Mouse (Mus musculus) ZHBTc4 (cell line): ENCODE data around the gene Zfp341.

Experiments
- DNase-seq: peaks from one replicate; pipeline ENCODE4 v3.0.0-alpha.2; 2011; ENCODE audit warnings: low read depth, low spot score

Zfp341 gene

DNA sequence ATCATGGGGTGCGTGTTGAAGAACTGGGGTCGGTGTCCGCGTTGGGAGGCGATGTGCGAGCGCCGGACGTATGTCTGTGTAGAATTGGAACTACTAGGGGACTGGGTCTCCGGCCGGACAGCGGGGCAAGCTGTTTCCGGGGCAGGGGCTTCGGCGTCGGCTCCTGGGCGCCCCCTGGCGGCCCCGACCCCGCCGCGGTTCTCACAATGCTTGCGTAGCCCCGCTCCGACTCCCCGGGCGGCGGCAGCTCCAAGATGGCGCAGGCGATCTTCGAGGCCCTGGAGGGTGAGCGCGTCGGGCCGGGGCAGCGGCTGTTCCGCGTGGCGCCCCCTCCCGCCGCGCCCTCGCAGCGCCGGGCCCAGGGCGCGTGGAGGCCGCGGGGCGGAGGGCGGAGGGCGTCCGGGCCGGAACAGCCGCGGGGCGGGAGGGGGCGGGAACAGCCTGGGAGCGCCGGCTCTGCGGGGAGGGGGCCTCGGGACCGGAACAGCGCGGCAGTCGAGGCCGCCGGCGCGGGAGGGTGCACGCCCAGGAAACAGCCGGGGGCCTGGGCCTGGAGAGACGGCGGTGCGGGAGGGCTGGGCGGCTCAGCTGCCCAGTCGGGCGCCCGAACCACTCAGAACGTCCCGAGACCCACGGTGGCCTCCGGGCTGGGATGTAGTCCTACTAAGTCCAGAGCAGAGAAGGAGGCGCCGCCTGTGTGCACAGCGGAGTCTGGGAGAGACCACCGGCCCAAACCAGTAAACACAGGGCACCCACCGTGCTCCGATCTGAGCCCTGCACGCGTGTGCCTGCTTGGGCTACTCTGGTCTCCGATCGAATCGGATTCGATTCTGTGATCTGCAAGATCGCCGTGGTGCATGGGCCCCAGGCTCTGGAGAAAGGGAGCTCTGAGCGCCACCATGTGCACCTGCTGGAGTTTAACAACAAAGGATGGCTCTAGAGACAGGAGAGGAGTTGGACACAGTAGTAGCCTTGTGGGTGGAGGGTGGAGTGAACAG, at the start of gene Zfp341, which contains the start of gene 4930519P11Rik:
Gene Zfp341 (plus strand): TSS at position 180 of the 998 bp plus-strand sequence.
Gene 4930519P11Rik (minus strand): TSS at position 320 of the 998 bp plus-strand sequence.
- peak; percentile 95 for DNase-seq

DNA sequence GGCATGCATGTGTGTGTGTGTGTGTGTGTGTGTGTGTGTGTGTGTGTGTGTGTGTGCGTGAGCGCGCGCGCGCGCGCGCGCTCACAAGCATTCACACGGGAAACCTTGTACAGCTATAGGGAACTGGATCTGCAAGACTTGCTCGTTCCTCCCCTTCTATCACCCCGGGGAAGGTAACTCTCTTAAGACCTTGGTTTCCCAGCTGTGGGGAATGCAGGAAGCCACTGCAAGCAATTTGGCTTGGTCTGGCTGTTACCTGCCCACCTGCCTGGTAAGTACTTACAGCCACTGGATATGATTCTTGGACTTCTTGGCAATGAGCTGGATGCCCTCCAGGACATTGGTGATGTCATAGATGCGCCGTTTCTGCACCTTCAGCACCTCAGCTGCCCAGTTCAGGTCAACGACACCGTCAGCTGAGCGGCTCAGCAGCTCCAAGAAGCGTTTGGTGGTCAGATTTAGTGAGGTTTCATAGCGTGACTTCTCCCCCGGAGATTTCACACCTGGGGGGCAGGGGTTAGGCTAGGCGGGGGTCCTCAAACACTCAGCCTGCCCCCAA, 49.4 kb upstream of the Zfp341 start:
- DNase-seq: no peak

DNA sequence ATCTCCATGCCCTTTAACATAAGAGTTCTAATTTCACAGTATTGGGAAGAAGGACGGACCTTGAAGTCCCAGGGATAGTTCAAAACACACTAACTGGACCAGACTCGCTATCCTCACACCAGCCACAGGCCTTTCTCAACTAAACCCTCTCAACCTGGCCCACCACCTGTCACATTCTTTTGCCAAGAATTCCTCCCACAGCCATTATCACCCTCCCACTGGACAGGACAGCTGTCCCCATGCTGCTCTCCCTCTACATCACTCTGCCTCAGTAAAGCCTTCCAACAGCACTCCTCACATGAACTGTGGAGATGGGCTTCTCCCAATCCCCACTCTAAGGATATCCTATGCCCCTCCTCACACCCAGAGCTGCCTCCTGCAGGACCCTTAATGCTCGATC, 47.5 kb upstream of the Zfp341 start:
- DNase-seq: no peak

GRCm38 (mm10) chr2:154566641-154567040, 46.5 kb upstream of the Zfp341 start:
- DNase-seq: no peak

DNA sequence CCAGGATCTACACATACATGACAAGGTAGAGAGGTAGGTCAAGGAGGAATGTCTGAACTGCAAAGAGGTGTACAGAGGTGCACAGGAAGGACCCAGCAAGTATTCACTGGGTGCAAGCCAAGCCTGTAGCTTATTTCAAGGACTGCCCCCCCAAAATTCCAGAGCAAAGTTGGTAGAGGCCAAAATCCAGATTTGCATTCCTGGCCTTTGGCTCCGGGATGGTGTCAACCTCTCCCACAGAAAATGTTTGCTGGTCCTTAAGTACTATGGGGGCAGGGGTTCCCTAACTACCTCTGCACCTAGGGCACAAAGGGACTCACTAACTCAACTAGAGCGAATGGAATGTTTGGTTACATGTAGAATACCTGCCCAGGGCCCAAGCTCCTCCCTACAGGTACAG, 45.3 kb upstream of the Zfp341 start:
- DNase-seq: no peak

DNA sequence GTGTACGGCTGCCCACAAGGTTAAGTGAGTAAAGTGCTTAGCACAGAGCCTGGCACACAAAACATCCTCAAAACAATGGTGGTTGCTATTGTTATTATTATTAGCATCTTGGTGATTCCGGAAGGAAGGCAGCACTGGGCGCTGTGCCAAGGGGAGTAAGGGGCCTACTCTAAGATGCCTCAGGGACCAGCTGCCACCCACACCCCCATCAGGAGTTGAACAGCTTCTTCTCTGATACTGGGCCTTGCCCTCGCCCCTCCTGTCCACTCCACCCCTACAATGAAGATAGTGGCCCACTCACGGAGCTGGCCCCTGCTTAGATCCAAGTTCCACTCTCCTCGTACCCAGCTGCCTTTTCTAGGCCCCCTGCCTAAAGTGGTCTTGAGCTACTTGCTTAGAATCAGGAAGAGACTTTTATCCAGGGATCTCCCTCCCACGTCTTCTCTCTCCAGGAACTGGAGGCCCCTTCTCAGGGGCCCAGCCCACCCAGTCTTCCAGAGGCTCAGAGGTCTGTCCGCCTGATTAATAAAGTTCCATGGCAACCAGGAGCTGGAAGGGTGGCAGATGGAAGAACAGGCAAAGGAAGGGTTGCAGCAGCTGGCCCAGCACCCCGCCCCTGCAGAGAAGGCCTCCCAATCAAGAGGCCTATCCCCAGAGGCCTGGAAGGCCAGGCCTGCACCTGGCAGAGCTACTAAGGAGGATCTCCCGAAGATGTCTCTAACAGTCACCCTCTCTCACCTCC, 44.6 kb upstream of the Zfp341 start:
- peak; percentile 68 for DNase-seq

GRCm38 (mm10) chr2:154569071-154569748, 43.9 kb upstream of the Zfp341 start:
- DNase-seq: peak; percentile 84

- DNase-seq: peak; percentile 99
These were observed 43.2 kb upstream of the Zfp341 start, which contains the start of gene E2f1 for GRCm38 (mm10) chr2:154569836-154570286. E2f1 (minus strand) TSS chr2:154569892.

GRCm38 (mm10) chr2:154570666-154571065, 42.4 kb upstream of the Zfp341 start:
- no peak for DNase-seq

DNA sequence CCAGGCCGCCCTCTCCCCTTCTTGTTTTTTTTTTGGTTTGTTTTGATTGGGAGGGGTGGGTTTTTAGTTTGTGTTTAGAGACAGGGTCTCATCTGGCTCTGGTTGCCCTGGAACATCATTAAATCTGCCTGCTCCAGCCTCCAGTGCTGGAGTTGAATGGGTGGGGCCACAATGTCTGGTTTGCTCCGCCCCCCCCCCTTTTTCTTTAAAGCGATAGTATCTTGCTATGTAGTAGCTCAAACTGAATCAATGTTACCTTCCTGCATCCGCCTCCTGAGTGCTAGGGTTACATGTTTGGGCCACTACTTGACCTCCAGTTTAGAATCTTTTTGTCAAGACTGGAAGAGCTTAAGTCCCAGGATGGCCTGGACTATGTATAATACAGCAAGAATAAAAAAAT, 41.8 kb upstream of the Zfp341 start:
- DNase-seq: no peak

- DNase-seq: no peak
These were observed 41.1 kb upstream of the Zfp341 start for GRCm38 (mm10) chr2:154571976-154572375.

DNA sequence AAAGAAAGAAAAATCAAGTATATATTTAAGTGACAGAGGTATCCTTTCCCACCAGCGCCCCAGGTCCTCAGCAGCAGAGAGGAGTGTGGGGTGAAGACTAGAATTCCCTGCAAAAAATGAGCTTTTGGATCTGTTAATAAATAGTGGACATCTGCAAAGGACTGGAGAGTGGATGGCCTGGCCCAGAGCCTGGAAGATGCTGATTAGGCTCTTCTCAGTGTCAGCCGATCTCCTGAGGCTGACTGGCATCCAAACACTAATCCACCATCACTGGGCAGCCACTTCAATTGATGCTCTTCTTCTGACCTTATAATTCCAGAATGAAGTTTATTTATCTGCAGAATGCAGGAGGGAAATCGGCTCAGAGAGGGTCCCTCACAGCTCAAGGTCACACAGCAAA, 40.1 kb upstream of the Zfp341 start:
- DNase-seq: no peak

GRCm38 (mm10) chr2:154574271-154574670, 38.8 kb upstream of the Zfp341 start:
- no peak for DNase-seq

GRCm38 (mm10) chr2:154576876-154577743, 36.0 kb upstream of the Zfp341 start:
- no peak for DNase-seq

DNA sequence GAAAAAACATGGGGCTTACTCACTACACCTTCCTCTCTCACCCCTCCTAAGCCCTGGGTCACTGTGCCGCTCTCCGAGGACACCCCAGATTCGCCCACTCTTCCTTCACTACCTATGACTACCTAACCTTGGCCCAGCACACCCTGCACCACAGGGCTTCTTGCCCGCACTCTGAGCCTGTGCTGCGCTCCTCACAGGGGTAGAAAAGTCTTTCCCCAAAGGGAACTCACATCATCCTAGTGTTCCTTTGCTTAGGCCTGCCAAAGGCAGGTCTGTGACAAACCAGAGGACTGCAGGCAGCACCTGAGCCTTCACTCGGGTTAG, 35.4 kb upstream of the Zfp341 start:
- no peak for DNase-seq

DNA sequence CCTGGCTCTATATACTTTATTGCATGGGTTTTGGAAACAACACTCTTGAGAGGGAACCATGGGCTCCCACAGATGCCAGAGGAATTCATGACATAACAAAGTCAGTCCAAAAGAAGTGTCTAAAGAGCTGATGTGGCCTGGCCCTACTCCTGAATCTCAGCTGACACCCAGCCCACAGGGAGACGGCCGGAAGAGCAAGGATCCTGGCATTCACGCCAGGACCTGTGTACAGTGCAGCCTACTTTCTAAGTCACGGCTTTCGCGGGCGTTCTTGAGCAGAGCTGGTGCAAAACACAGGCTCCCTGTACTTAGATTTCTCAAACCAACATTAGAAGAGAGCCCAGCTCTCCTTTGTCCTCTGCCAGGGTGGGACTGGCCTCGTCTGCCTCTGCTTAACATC, 32.5 kb upstream of the Zfp341 start:
- DNase-seq: no peak

GRCm38 (mm10) chr2:154581421-154581820, 31.7 kb upstream of the Zfp341 start:
- DNase-seq: peak; percentile 70

DNA sequence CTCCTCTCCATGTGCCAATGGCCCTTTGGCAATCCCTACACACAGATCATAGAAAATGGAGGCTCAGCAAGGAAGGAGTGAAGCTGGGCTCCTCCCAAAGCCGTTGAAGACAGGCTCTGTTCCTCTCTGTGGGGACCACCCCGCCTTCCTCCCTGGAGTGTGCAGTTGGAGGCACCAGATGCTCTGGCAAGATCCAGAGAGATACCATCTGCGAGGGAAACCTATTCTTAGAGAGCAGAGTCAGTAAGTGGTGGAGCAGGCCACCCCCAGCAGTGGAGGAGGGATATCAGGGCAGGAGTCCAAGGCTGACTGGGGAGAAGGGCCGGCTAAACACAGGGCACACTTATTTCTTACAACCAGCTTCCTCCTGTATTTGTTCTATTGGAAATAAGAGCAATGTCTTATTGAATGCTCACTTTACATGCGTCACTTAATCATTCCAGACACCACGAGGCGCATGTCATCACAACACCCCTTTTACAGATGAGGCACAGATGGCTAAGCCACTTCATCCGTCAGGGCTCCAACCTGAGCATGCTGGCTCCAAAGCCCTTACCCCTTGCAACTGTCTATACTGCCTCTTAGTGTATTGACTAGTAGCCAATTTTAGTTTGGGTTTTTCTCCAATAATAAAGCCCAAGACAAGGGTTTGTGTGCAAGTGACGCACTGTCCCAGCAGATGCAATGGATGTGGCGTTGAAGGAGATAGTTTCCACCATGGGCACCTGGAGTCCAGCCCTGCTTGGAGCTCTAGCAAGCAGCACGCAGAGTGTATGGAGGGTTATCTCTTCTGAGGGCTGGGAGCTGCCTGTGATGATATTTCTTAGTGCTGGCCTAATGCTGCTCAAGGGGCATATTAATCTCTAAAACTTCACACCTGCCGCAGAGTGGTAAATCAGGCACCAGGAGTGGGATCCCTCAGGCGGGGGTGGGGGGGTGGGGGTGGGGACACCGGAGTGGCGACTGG, 28.9 kb upstream of the Zfp341 start:
- DNase-seq: no peak

DNA sequence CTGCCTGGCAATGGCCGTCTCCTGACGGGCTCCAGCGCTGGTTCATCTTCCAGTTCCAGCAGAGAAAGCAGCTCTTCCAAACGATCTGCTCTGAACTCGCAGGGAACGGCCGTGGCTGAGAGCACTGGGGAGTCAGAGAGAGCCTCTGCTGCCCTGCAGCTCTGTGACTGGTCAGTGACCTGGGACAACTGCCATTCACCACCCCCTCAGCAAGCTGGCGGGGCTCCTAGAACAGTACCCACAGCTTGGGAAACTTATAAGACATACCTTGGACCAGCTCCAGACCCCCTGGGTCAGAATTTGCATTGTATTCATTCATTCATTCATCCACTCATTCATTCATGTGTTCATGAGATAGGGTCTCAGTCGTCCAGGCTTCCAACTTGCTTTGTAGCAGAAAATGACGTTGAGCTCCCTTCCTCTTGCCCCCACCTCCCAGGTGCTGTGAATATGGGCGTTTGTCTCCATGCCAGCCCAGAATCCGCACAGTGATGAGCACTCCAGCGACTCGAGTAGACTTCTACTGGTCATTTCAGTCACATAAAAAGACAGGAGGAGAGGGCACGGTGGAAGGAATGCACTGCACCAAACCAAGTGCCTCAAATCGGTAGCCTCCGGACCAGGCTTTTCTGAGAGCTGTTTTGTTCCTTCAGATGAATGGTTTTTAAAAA, 28.0 kb upstream of the Zfp341 start:
- no peak for DNase-seq
